Mouse (Mus musculus) testis, postnatal 10 days (tissue): Measurements from ENCODE around the gene Tcf23.
A peak's percentile ranks its signal among the peaks of the same experiment; 100 is the strongest.

Experiments
- DNase-seq: peaks from one replicate; pipeline ENCODE4 v3.0.0; 2021; ENCODE audit warnings: low spot score

Tcf23 gene

DNA sequence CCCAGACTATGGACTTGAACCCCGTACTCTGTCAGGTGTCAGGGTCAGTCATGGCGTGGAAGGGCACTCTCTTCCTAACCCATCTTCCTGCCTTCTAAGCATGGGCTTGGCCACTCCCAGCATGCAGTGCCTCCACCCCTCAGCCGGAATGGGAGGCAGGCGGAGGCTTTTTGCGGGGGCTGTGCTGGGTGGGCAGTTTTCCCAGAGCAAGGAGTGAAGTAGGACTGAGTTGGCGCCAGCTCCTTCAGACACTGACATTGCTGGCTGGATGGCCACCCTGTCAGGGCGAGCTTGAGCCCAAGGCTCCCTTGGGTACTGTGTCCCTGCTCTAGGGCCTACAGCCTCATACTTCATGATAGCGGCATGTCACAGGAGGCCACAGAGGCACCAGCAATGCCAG, at the start of gene Tcf23:
TSS of gene Tcf23 (plus strand) at position 247 of the 400 bp plus-strand sequence.
- DNase-seq, result peak; percentile 90

DNA sequence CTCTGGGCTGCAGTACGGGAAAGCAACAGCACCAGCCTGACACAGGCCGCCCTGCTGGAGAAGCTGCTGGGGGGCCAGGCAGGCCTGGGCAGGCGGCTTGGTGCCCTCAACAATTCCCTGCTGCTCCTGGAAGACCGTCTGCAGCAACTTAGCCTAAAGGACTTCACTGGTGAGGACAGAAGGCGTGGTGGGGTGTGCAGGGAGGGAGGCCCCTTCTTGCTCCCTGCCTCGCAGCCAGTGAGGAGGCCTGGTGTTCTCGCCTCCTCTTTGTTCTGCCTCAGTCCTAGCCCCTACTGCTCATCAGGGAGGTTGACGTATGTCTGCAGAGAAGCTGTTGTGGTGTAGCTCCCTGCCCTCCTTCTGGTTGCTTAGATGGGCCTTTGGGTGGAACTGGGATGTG, 49.8 kb upstream of the Tcf23 start:
- no peak for DNase-seq

DNA sequence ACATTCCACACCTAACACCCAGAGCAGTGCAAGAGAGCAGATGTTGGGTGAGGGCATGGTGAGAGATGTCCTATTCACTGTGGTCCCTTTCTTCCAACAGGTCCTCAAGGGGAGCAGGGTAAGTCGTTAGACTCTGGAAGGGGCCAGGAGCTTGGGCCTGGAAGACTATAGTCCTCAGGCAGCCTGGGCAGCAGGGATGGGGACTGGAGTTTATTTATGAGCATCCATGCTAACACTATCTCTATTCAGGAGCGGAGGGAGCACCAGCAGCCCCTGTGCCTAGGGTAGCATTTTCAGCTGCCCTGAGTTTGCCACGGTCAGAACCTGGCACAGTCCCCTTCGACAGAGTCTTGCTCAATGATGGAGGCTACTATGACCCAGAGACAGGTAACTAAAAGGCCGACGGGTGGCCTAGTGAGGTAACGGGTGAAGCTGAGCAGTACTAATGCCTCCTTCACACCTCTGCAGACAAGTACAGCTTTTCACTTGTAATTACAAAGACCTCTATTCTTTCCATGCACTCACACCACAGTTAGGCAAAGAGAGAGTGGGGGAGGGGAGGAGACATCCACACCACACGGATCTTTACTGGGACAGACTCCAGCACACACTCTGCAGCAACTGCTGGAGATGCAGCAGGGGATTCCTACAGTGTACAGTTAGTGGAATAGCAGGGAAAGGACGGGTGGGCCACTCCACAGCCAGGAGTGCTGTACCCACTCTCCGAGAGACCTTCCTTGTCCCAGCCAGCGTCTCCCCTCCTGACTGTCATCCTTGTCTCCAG, 48.4 kb upstream of the Tcf23 start:
- DNase-seq, result no peak

DNA sequence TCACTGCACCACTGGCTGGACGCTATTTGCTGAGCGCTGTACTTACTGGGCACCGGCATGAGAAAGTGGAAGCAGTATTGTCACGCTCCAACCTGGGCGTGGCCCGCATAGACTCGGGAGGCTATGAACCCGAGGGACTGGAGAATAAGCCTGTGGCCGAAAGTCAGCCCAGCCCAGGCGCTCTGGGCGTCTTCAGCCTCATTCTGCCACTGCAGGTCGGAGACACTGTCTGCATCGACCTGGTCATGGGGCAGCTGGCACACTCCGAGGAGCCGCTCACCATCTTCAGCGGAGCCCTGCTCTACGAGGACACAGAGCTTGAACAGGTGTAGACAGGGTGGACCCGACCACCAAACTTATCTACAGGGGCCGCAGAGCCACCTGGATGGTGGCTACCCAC, 47.8 kb upstream of the Tcf23 start:
- no peak for DNase-seq

DNA sequence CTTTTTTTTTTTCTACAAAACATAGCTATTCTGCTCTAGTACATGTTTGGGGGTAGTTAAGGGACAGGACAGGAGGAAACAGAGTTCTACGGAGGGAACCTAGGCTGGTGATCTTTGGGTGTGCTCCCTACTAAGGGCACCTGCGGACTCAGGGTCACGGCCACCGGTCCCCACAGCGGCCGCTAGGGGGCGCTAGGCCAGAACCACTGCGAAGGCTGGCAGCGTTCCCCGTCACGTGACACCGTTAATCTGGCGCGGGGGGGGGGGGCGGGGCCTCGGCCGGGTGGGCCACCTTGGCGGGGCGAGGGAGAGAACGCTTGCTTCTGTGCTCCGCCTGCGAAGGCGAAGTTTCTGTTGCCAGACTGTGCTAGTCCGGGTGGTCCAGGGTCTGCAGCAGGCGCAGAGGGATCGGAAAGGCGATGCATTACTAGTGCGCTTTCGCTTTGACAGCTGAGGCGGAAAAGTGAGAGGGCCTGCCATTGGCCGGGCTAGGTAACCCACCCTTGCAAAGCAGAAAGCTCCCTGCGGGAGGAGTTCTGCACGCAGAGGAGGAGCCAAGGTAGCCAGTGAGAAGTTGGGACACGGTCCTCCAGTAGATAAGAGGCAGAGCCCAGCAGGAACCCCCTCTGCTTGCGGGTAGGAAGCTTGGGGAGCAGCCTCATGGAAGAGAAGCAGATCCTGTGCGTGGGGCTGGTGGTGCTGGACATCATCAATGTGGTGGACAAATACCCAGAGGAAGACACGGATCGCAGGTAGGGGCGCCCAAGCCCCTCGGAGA, 47.0 kb upstream of the Tcf23 start, which contains the start of gene Khk:
TSS of gene Khk (plus strand) at position 176 of the 778 bp plus-strand sequence.
- DNase-seq, result peak; percentile 98

DNA sequence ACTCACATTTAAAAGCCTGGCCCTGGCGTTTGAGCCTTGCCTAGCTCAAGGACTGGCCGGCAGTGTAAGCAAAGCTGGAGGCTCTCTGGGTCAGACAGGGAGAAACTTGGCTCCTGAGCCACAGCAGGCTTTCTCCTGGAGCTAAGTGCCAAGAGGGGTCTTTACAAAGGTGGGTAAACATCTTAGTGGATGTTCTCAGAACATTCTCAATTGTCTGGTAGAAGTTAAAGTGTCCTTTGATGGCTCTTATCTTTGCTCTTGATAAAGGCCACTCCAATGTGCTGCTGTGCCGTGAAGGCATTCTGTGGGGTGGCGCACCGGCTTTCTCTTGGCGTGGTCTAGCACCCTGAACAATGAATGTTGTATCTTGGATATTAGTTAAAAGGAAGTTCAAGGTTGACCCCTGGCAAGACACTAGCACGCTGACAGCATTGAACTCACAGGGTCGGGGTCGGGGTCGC, 45.9 kb upstream of the Tcf23 start:
- no peak for DNase-seq

DNA sequence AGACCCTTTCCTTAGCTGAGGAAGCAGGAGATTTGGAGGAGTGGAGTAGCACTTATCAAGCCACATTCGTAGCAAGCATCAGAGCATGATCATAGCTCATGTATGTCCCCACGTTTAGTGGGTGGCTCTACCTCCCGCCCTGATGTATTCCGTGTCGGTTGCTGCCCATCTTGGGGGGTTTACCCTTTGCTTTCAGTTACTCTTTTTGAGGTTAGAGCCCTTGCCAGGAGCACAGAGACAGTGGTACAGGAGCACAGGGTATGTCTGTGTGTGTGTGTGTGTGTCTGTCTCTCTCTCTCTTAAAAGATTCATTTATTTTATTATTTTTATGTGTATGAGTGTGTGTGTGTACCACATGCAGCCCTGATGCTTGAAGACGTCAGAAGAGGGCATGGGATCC, 45.3 kb upstream of the Tcf23 start:
- DNase-seq, result no peak

DNA sequence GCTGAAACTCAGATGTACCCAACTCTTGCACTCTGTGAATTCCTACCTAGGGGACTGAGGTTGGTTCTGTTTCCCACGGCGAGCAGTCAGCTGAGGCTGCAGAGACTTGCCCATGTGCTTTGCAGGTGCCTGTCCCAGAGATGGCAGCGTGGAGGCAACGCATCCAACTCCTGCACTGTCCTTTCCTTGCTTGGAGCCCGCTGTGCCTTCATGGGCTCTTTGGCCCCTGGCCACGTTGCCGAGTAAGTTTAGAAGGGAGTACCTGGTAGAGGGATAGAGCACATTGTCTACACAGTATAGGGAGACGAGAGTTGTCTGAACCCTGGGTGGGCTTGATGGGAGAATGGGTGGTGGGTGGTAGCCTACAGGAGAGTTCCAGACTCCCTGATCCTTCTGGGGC, 43.8 kb upstream of the Tcf23 start:
- no peak for DNase-seq

DNA sequence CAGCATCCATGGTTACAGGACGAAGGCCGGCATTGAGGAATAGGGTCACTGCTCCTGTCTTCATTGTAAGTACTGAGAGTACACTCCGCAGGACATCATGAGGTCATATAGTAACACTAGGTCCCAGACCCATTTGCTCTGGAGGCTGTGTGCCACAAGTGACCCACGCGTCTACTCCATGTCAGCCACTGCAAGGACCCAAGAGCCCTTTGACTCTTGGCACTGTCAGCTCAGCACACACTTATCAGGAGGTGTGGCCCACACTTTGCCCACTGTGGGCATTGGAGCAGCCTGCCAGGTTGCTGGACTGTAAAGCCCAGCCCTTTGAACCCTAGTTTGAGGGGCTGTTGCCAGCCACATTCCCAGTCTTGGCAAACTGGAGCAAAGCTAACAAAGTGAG, 43.2 kb upstream of the Tcf23 start:
- DNase-seq, result no peak

DNA sequence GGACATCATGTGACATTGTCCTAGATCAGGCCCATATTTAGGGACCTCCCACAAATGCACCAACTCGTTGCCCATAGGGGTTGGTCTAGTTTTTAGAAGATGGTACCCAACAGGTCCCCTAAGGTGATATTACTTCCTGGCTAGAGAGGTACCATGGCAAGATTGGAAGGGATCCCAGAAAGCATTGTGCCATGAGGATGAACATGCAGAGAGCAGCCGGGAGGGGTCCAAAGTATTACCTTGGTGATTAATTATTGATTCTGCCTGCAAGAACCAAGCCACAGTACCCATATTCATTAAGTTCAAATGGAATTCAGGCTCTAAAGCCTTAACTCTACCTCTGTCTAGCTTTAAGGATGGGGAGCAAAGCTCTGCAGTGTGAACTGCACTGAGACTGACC, 42.4 kb upstream of the Tcf23 start:
- DNase-seq, result no peak

DNA sequence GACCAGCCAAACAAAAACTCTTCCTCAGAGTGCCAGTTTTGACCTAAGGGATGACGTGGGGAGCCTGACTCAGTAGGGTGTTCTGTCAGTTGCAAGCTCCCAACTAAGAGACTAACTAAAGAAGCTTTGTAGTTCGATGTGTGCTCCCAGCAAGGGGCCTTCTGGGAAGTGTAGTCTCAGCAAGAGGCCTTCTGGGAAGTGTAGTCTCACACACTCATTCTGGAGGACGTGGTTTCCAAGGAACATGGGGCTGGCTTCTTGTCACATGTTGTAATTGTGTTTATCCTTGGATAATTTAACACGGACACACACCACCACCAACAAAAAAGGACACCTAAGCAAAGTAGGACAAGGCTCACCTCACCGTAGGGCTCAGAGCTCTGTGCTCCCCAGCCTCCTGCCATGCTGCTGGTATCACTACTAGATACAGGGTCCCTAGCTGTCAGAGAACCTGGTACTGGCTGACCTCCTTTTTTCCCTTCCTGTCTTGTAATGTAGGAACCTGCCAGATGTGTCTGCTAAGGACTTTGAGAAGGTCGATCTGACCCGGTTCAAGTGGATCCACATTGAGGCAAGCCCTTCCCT, 40.4 kb upstream of the Tcf23 start:
- DNase-seq, result no peak

DNA sequence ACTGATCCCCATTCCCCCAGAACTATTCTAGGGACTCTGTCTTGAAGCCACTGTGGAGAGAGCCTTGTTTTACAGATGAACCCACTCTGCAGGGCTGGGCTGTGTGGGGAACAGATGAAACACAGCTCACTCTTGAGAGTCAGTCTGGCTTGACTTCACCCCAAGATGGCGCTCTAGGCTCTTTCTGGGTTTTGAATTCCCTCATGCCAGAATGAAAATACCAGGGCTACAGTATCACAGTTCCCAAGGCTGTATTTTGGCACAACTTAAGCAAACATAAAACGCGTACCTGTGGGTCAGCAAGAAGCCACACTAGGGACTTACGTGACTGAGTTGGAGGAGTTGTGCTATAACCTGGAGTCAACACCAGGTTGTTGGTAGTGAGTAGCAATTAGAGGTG, 38.3 kb upstream of the Tcf23 start:
- DNase-seq, result peak; percentile 88

DNA sequence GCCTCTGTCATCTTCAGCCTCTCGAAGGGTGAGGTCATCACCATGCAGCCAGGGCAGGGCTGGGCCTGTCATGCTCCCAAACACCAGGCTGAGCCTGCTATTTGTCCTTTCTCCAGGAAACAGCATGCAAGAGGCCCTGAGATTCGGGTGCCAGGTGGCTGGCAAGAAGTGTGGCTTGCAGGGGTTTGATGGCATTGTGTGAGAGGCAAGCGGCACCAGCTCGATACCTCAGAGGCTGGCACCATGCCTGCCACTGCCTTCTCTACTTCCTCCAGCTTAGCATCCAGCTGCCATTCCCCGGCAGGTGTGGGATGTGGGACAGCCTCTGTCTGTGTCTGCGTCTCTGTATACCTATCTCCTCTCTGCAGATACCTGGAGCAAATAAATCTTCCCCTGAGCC, 37.6 kb upstream of the Tcf23 start:
- no peak for DNase-seq

DNA sequence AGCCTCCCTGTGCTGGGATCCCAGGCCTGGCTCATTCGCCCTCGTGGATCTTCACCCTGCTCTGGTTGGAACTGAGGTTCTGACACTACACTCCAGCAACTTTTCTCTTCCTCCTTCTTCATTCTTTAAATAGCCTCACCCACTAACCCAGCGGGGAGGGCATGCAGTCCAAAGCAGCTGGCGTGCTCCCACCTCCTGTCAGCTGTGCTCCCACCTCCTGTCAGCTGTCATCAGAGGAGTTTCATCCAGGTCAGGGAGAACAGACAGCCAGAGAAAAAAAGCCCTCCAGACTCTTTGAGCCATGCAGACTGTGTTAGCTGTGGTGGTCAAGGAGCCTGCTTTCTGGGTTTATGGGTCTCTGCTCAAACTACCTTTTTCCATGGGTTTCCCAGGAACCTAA, 37.1 kb upstream of the Tcf23 start:
- no peak for DNase-seq

DNA sequence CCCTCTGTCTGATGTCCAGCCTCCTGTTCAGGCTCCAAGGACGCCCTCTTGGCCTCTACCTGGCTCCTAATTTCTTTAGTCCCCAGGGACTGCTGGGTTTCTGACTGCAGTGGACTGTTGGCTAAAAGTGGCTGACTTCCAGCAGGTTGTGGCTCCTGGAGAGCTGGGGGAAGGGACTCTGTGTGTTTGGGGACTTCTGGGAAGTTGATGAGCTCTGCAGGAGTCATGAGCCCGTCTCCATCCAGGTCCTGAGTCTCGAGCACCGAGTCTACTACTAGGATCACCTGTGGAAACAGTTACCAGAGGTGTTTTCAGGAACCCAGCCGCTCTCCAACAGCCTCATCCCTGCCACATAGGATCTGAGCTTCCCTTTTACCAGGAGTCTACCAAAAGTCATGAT, 34.8 kb upstream of the Tcf23 start:
- DNase-seq, result no peak

DNA sequence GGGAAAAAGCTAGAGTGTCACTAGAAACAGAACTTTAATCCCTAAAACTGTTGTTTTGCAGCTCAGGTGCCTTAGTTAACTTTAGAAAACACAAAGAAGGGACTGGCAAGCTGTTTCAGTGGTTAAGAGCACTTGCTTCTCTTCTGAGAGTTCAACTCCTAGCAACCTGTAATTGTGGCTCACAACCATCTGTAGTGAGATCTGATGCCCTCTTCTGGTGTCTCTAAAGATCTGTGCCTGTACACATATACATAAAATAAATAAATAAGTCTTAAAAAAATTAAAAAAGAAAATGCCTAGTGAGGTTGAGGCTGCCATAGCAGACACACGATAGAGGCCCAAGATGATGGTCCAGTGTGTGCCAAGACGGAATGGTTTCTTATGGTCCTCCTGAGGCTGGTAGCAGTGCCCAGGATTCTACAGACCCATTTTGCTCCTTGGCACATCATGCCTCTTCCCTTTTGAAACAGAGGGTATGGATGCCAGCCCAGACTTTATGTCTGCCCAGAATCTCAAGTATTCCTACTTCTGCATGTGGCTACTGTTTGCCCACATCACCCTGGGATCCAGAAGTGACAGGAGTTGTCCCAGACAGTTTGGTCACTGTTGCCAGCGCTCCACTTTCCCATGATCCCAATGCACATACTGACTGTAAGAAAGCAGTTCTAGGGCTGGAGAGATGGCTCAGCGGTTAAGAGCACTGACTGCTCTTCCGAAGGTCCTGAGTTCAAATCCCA, 33.6 kb upstream of the Tcf23 start:
- DNase-seq, result no peak

DNA sequence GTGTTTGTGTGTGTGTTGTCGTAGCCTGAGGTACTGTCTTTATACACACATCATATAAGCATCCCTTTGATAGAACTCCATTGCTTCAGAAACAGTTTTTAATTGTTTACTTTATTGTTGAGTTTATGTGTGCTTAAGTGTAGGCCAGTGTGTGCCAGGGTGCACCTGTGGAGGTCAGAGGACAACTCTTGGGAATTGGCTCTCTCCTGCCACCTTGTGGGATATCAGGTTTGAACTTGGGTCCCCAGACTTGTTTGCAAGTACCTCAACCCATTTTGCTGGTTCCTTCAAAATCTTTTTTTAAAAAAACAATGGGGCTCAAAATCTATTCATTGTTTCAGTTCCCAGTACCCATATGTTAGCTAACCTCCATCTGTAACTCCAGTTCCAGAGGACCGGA, 25.5 kb upstream of the Tcf23 start:
- no peak for DNase-seq

DNA sequence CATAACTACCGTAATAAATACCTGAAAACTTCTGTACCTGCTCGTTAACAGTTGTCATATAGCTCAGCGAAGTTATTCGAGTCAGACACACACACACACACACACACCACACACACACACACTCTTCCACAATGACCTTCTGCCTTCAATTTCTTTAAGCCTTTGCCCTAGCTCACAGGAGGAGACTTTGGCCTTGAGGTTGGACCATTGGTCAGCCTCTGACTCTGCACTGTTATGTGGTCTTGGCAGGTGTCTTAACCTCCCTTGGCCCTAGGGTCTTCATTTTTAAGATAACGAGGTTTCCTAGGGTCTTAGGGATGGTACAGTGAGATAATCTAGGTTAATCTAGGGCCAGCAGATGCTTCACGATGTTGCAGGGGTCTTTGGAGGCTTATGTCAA, 24.1 kb upstream of the Tcf23 start:
- DNase-seq, result no peak

DNA sequence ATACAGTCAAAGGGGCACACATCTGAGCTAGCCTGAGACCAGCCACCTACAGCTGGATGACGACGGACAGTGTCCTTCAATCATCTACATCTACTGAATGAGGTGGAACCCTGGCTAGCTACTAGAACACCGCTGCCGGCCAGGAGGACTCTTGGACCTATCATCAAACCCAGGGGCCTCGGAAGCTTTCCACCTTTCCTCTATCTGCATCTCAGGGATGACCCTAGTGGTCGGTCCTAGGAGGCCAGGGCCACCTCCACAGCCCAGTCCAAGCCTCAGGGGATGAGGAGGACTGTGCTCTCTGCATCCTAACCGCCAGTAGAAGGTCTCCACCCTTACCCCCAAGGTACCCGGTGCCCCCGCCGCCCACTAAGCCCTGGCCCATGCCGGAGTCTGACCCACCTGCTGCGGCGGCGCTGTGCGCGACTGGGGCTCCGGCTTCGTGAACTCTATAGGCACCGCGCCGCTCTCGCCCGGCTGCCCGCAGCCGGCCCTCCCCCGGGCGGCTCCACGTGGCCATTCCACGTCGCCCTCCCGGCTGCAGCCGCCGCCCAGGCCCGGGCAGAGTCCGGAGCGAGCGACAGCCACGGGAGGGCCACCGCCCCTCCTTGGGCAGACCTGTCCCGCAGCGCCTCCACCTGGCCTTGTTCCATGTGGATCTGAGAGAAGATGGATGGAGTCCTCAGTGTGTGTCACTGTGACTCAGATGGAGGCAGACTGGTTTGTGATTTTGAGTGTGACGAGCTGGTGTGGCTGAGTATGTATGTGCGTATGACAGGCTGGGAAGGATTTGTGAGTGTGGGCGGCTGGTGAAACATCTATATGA, 23.3 kb upstream of the Tcf23 start, which contains the start of gene Cgref1:
TSS of gene Cgref1 (minus strand) at position 636 of the 826 bp plus-strand sequence.
- peak; percentile 66 for DNase-seq

DNA sequence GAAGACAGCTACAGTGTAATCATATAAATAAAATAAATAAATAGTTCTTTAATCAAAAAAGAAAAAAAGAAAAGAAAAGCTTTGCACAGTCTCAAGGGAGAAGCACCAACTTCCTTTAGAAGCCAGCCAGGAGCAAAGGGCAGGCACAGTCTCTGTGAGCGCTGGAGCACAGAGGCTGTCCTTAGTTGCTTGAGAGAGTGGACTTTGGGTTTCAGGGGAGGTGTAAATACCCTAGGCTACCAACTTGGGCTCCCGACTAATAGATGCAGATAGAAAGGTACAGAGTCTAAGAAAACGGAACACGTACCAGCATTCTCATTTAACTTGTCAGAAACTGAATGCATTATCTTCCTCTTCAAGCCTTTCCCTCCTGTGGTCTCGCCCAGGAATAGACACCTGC, 19.8 kb upstream of the Tcf23 start:
- DNase-seq, result no peak

DNA sequence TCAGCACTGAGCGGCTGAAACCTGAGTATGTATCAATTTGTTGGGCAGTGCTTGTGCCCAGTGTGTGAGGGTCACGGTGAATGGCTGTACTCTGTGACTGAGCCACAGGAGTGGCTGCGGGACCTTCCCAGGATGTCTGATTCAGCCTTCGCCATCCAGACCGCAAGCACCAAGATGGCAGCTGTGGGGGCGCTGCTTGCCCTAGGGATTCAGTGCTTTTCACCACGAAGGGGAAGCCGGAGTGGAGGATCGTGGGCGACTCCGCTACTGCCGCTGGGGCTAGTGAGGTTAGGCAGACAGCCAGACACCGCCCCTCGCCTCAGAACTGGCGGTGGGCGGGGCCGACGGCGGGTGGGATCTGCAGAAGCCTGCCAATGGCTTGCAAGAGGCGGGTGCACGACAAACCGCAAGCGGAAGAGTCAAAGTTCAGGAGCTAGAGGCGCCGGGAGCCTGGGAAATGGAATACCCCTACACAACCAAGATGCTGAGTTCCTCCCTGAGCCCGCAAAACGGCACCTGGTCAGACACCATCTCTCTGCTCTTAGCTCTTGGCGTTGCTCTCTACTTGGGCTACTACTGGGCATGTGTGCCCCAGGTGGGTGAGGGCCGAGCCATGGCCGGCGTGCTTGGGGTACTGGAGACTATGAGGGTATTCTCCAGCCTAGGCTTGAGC, 18.7 kb upstream of the Tcf23 start:
- peak; percentile 96 for DNase-seq
